Mouse (Mus musculus) naive thymus-derived CD4-positive, alpha-beta T cell, adult 5 months (primary cell): Measurements from ENCODE around the gene Krtap11-1. TPM values are rescaled to one million over a fixed set of nuclear protein-coding genes. Genes with fewer than 3 reads are reported as not detected.

Experiments
- polyA plus RNA-seq: library from polyadenylated mRNA; unstranded; fragments of 100-300 nt; shearing (Covaris generic); gene quantifications from one replicate; pipeline ENCODE4 v1.2.1, GENCODE M21; 2017

The Krtap11-1 gene
- polyA plus RNA-seq, result not detected

DNA sequence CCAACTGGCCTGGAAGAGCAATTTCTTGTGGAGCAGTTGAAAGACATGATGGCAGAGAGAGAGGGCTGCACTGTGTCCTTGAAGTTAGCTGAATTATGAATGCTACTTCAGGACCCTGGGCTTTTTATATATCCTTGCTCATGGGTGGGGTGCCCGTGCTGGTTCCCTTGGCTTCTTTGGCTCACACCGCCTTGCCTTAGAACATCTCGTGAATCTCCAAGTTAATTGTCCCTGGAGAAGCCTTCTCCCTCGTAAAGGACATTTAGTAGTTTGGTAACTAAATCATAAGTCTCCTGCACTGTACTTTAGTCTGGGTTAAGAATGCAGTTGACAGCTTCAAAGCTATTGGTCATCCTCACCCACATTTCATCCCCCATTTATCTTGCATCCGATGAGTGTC, at the start of gene Krtap11-1:
TSS of gene Krtap11-1 (minus strand) at position 101 of the 400 bp plus-strand sequence.

Other genes with a start within 250 kb of the Krtap11-1 start
- not detected for gene Krtap21-1, start 167.3 kb downstream of the Krtap11-1 start, polyA plus RNA-seq
- gene Krtap6-2, start 151.1 kb downstream of the Krtap11-1 start, polyA plus RNA-seq, result not detected
- not detected for gene Krtap8-1, start 83.2 kb downstream of the Krtap11-1 start, polyA plus RNA-seq
- not detected for gene Krtap7-1, start 62.9 kb downstream of the Krtap11-1 start, polyA plus RNA-seq